Mouse (Mus musculus) retina, postnatal 1 day (tissue): ENCODE data around the gene Hmg20a.

ENCODE experiments used
- DNase-seq: peaks from one replicate; pipeline ENCODE4 v3.0.0-alpha.2; 2012

Gene Hmg20a

GRCm38 (mm10) chr9:56451570-56451969 lies 33.2 kb downstream of the Hmg20a start:
- no peak for DNase-seq

DNA sequence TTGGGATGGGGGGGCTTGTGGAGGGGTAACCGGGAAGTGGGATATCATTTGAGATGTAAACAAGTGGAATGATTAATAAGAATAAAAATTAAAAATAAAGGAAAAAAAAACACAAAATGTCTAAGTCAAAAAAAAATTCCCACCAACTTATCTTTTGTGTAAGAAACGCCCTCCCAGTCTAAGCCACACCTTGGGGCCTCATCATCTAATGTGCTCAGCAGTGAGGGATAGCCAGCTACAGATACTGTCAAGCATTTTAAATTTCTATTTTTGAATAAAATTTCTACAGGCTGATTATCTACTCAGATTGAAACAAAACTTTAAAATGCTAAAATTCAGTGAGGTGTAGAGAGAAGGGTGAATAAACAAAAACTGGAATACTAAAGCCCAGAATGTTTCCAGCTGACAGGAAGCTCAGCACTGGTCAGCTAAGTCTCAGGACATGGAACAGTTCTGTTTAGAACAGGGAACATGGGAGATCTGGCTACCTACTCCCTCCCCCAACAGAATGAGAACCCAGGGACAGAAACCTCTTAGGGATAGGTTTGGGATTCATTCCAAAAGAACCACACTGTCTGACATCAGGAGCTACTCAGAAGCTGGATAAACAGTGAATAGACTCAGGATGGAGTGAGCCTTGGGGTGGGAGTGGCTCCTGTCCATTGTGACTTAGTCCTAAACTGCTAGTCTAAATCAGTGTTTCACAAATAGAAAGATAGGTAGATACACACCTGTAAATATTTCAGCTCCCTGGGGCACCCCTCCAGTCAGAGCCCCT lies 34.8 kb downstream of the Hmg20a start:
- DNase-seq, result no peak

DNA sequence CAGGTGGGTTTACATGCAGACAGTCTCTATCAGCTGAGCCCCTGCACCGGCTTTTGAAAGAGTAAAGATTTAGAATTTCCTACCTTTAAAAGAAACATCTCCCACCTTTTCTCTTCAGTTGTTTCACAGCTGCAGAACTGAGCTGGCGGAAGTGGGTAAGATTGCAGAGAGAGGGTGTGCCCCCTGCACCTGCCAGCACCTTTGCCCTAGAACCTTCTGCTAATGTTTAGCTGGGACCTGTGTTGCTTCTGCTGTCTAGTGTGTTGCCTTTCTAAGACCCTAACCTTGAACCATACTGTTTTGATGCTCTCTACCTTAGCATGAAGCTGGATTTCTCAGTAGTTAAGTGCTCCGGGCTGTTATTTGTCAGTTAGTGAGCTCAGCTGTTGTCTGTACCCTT lies 38.0 kb downstream of the Hmg20a start:
- DNase-seq, result no peak

GRCm38 (mm10) chr9:56460987-56461386 lies 42.6 kb downstream of the Hmg20a start:
- no peak for DNase-seq

GRCm38 (mm10) chr9:56462606-56463005 lies 44.2 kb downstream of the Hmg20a start:
- no peak for DNase-seq

DNA sequence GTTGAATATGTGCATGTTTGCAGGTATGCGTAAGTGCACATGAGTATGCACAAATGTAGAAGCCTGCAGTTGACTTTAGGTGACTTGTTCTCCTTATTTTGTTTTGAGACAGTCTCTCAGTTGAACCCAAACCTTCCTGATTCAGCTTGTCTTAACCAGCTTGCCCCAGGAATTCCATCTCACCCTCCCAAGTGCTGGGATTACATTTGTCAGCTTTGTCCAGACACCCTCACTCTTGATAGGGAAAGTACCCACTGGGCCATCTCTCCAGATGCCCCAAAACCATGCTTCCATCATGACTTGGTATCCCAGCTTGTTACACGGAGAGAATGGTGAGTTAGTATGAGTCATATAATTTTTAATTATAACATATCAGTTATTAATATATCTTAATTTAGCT lies 44.6 kb downstream of the Hmg20a start:
- no peak for DNase-seq

- DNase-seq, result no peak
Measured at GRCm38 (mm10) chr9:56463686-56464515, 45.5 kb downstream of the Hmg20a start.

DNA sequence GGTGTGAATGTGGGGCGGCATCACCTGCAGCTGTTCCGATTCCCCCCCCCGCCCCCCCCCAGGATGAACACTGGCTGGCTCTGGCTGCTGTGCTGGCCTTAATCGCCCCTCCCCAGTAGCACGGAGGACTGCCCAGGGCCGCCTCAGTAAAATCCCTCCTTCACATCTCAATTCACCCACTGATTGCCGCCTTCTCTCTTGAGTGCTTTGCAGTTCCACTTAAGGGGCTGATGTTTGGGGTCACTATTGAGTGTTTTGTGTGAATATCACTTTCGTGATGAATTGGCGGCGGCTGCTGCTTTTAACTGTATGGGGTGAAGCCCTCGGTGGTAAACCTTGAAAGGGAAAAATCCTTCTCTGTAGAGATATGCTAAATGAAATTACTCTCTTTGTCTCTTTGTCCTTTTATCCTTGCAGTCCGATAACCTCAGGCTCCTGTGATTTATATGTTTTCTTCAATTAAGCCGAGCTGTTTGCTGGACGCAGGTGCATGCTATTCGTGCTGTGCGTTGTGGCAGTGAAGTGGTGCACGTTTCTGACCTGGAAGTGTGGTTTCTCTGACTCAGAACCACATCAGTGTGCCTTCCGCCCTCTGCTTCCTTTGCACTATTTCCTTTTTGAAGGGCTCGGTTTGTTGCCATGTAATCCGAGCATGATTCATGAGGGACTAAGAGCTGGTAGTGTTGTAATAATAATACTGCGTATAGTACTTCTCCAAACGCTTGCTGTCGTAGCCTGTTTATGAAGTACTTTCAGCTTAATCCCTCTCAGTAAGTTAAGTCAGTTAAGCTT lies 46.6 kb downstream of the Hmg20a start:
- peak; percentile 41 for DNase-seq

DNA sequence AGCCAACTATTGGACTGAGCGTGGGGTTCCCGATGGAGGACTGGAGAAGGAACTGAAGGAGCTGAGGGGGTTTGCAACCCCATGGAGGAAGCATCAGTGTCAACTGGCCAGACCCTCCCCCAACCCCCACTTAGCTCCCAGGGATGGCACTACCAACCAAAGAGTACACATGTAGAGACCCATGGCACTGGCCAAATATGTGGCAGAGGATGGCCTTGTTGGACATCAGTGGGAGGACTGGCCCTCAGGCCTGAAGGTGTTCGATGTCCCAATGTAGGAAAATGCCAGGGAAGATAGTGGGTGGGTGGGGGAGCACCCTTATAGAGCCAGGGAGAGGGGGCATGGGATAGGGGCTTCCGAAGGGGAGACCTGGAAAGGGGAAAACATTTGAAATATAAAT lies 47.8 kb downstream of the Hmg20a start:
- DNase-seq, result no peak

DNA sequence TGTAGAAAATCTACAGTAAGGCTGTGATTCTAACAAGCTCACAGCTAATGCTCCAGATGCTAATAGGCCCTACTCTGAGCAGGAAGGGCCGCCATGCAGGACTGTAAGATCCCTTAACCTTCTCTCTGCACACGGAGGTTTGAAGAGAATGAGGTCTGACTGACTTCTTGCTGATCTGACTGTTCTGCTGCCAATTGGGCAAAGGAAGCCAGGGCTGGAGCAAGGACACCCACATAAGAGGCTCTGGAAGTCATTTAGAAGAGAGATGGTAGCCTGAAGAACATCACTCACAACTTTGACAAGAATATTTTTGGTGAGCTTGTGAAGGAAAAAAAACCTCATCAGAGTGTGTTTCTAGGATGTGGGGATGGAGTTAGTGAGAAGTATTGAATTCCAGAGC lies 51.2 kb downstream of the Hmg20a start:
- DNase-seq, result no peak

GRCm38 (mm10) chr9:56470291-56470690 lies 51.9 kb downstream of the Hmg20a start:
- DNase-seq, result no peak

- DNase-seq, result no peak
Measured at GRCm38 (mm10) chr9:56478975-56479647, 60.7 kb downstream of the Hmg20a start.

DNA sequence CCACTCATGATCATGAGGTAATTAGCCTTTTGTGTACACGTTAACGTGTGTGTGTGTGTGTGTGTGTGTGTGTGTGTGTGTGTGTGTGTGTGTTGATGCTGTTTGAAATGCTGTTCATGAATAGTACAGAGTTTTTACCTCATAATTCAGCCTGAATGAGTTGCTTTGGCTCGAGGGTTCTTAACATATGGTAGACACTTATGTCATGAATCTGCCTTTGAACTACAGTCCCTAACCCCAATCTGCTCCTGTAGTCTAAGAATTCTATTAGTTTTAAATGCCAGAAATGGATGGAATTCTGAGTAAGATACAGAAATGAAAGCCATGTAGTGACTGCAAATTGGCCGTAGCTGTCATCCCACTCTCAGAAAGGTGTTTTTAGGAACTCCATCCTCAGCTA lies 64.2 kb downstream of the Hmg20a start:
- DNase-seq, result no peak

DNA sequence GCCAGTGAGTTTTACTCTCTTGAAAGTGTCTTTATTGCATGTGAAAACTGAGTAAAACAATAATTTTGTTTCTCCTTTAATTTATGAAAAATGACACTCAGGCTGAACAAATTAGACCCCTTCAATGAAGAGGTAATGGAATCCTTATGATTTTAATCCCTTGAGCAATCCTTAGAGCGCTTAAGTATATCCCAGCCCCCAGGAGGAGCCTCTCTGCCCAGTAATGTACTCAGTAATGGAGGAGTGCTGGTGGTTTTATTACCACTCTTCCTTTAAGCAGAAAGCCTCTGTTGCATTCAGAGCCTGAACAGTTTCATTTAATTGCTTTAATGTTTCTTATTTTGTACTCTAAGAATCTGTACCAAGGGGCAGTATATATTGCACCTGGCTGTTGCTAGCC lies 67.0 kb downstream of the Hmg20a start:
- DNase-seq, result no peak

- DNase-seq, result no peak
Measured at GRCm38 (mm10) chr9:56486158-56486557, 67.7 kb downstream of the Hmg20a start.

- no peak for DNase-seq
Measured at GRCm38 (mm10) chr9:56487651-56488050, 69.2 kb downstream of the Hmg20a start.

GRCm38 (mm10) chr9:56492391-56492790 lies 74.0 kb downstream of the Hmg20a start:
- DNase-seq, result peak; percentile 31

GRCm38 (mm10) chr9:56492916-56493315 lies 74.5 kb downstream of the Hmg20a start:
- peak; percentile 38 for DNase-seq

- DNase-seq, result no peak
Measured at GRCm38 (mm10) chr9:56495088-56495487, 76.7 kb downstream of the Hmg20a start.

DNA sequence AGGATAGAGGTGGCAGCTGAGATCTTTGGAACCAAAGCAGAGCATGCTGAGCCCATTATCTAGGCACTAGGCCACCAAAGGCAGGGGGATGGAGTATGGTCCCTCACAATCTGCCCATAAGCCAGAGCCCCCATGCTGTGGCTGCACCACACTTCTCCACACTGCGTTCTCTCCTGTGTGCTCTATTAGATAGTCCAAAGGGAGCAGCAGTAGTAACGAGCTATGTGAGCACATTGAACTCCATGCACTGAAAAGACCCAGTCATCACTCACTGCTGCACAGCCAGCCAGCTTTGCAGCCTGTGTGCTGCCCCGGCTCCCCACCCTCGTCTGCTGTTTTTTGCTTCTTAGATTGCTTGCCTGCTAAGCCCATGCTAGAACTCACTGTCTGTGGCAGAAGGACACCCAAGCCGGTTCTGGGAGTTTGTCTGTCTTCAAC lies 77.4 kb downstream of the Hmg20a start:
- no peak for DNase-seq

- no peak for DNase-seq
Measured at GRCm38 (mm10) chr9:56496567-56496966, 78.2 kb downstream of the Hmg20a start.

- DNase-seq, result no peak
Measured at GRCm38 (mm10) chr9:56497181-56497864, 78.9 kb downstream of the Hmg20a start.
